Mouse (Mus musculus): Measurements from ENCODE around the gene Arhgef15.
"Not testable (repeated sequence)": the region's sequence is repeated elsewhere in the genome, so short reads cannot be mapped to it uniquely, and the experiment has no call there.

The Arhgef15 gene

DNA sequence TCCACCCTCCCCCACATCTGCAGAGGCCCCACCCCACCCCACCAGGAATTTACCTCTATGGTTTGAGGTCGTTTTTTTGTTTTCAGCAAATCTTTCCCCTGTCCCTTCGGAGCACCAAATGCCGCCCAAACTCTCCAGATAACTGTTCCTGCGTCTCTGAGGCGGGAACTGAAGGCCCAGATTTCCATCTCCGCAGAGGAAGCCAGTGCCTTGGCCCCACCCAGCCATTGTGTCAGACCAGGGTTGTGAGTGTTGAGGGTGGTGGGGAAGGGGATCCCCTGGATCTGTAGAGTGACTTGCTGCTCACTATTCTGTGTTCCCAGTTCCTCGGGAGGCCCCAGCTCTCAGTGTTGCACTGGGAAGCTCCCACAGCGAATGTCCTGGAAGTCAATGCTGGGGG lies at the start of gene Arhgef15:
Gene Arhgef15, minus strand, starts transcription at position 173 of the 400 bp plus-strand sequence.
- no peak for DNase-seq (ENCODE audit: extremely low read depth, low read depth)

DNA sequence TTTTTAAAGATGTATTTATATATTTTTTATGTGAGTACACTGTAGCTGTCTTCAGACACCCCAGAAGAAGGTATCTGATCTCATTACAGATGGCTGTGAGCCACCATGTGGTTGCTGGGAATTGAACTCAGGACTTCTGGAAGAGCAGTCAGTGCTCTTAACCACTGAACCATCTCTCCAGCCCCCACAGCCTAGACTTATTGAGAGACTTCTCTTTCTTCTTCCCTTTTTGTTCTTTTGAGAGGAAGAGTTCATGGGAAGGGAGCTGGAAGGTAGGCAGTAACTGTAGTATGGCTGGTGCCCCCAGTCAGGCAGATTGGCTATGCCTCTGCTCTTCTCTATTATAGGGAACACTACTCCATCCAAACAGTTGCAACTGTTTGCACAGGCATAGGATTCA lies 49.3 kb upstream of the Arhgef15 start:
- DNase-seq (ENCODE audit: extremely low read depth, low read depth): not testable (repeated sequence)

GRCm38 (mm10) chr11:69005193-69005592 lies 47.9 kb upstream of the Arhgef15 start:
- no peak for DNase-seq (ENCODE audit: extremely low read depth, low read depth)

GRCm38 (mm10) chr11:69003592-69003991 lies 46.3 kb upstream of the Arhgef15 start:
- DNase-seq (ENCODE audit: extremely low read depth, low read depth): no peak

DNA sequence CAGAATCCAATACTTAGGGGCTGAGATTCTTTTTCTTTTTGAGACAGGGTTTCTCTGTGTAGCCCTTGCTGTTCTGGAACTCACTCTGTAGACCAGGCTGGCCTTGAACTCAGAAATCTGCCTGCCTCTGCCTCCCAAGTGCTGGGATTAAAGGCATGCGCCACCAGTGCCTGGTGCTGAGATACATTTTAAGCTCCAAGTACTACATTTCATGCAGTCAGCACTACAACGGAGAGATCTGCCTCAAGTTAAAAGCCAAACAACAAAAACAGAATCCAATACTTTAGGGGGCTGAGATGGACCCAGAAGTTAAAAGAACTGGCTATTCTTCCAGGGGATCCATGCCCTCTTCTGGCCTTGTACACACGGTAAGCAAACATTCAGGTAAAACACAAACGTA lies 45.5 kb upstream of the Arhgef15 start:
- not testable (repeated sequence) for DNase-seq (ENCODE audit: extremely low read depth, low read depth)

- no peak for DNase-seq (ENCODE audit: extremely low read depth, low read depth)
Measured at GRCm38 (mm10) chr11:68997080-68997479, 39.8 kb upstream of the Arhgef15 start.

DNA sequence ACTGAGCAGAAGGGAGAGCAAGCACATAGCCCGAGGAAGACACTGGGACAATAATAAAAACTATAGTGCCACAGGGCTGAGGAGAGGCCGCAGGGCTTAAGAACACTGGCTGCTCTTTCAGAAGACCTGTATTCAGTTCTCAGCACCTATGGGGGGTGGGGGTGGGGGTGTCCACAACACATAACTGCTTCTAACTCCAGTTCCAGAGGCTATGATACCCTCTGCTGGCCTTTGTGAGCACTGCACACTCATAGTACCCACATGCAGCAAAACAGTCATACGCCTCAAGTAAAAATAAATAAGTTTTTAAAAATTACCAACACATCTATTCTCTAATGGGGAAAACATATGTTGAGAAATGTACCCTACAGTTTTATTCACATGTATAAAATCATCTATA lies 37.1 kb upstream of the Arhgef15 start:
- no peak for DNase-seq (ENCODE audit: extremely low read depth, low read depth)

GRCm38 (mm10) chr11:68993122-68993521 lies 35.8 kb upstream of the Arhgef15 start:
- DNase-seq (ENCODE audit: extremely low read depth, low read depth): no peak

- no peak for DNase-seq (ENCODE audit: extremely low read depth, low read depth)
Measured at GRCm38 (mm10) chr11:68988341-68988740, 31.1 kb upstream of the Arhgef15 start.

DNA sequence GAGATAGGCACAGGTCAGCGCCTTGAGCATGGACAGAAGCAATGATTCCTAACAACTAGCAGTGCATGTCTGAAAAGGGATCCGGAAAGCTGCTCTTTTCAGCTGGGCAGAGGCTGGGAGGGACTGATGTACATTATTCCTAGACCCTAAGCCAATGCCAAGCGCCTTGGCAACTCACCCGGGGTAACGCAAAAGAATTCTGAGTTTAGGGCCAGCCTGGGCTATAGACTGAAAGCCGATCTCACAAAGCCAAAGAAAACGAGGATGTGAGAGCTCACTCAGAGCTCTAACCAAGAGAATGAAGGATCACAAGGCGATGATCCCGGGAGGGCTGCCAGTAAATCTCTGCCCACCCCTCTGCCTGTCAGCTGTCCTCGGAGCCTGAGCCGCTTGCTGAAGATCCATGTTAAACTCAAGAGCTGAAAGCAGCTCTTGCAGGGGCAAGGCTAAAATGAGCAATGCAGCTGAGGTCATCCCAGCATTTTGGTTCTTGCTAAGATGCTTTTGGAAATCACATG lies 30.1 kb upstream of the Arhgef15 start:
- DNase-seq (ENCODE audit: extremely low read depth, low read depth): no peak

DNA sequence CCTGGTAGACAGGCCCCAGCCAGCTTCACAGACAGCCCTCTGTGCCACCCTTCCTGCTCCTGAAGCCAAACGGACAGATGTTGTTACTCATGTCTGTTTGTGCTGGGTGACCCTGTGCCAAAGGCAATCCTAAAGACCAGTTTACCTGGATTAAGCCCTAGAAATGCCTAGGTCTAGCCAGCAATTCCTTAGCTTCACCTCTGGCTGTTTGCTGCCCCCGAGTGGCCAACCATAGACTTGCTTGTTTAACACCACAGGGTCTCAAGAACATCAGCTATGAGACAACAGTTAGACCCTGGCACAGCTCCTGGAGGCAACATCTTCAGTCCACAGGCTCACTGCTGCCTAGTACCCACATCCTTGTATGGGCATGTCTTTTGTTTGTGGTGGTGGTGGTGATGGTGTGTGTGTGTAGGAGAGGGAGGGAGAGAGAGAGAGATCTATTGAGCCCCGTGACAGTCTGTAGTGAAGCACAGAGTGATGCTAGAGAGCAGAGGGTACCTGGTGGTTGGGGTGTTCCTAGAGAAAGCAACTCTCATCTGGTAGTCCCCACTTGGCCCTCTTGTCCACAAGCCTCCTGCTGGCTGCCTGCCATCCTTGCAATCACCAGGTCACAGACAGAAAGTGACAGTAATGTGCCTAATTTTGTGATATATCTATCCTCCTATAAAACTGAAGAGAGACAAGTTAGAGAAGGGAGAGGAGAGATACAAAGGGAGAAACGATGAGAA lies 25.5 kb upstream of the Arhgef15 start:
- no peak for DNase-seq (ENCODE audit: extremely low read depth, low read depth)

DNA sequence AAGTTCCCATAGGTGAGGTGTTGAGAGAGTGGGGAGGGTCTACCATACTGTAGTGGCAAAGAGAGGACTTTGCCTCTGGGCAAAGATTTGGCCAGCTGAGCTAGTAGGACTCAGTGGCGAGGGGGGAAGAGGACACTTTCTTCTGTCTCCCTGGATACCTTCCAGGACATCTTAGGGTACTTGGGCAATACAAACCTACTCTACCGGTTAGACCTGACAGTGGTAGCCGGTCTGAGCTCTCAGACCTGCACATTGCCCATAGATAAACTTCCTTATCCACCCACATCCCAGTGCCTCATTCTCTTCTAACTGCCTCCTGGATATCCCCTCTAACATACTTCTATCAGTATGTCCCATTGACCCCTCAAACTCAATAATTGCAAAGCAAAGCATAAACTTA lies 23.6 kb upstream of the Arhgef15 start:
- no peak for DNase-seq (ENCODE audit: extremely low read depth, low read depth)

- DNase-seq (ENCODE audit: extremely low read depth, low read depth): peak; percentile 75
Measured at GRCm38 (mm10) chr11:68979320-68979733, 22.0 kb upstream of the Arhgef15 start.

- DNase-seq (ENCODE audit: extremely low read depth, low read depth): no peak
Measured at GRCm38 (mm10) chr11:68975601-68976000, 18.3 kb upstream of the Arhgef15 start.

DNA sequence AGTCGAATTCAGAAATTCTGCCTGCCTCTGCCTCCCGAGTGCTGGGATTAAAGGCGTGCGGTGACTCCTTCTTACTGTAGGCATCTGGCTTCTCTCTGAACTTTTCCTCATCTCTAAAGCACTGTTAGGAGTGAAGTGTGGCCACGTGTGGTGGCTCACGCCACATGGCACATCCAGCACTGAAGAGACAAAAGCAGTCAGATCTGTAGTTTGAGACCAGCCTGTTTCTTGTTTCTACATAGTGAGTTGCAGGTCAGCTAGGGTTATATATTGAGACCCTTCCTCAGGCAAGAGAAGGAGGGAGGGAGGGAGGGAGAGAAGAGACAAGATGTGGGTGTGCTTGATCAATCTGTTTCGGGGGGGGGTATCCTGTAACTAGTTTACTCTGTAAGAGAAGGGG lies 17.8 kb upstream of the Arhgef15 start, which contains the start of gene Rangrf:
Gene Rangrf, minus strand, starts transcription at position 101 of the 400 bp plus-strand sequence.
- DNase-seq (ENCODE audit: extremely low read depth, low read depth): no peak

DNA sequence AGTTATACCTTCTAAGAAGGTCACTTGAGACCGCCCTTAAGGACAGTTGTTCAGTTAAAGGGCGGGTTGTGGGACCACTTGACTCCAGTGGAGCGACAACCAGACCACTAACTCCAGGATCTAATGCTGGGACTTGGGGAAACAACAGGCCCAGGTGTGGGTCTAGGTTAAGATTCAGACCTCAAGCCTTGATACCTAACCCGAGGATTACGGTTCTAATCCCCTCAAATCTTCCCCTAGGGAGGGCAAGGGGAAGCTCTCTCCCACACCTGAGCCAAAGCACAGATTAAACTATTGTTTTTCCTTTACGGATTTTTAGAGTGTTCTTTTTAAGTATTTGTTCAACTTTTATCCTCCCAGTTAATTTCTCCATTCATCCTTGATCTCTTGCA lies 16.8 kb upstream of the Arhgef15 start:
- DNase-seq (ENCODE audit: extremely low read depth, low read depth): no peak

GRCm38 (mm10) chr11:68973250-68974058 lies 16.2 kb upstream of the Arhgef15 start:
- peak; percentile 85 for DNase-seq (ENCODE audit: extremely low read depth, low read depth)

GRCm38 (mm10) chr11:68970232-68970631 lies 13.0 kb upstream of the Arhgef15 start:
- DNase-seq (ENCODE audit: extremely low read depth, low read depth): no peak

DNA sequence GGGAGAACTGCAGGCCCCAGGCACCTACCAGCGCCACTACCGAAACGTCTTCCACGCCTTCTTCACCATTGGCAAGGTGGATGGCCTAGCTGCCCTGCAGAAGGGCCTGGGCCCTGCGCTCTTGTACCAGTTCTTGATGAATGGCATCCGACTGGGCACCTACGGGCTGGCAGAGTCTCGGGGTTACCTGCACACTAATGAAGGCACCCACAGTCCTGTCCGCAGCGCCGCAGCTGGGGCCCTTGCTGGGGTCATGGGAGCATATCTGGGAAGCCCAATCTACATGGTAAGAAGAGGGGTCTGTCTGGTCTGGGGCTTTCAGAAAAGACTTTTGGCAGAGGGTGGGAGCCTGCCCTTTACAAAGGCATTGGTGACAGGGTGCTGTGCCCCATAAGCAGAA lies 11.5 kb upstream of the Arhgef15 start:
- no peak for DNase-seq (ENCODE audit: extremely low read depth, low read depth)

- DNase-seq (ENCODE audit: extremely low read depth, low read depth): peak; percentile 73
Measured at GRCm38 (mm10) chr11:68967337-68968282, 10.3 kb upstream of the Arhgef15 start, which contains the start of gene Slc25a35. TSS of gene Slc25a35 (plus strand) at chr11:68968131.

DNA sequence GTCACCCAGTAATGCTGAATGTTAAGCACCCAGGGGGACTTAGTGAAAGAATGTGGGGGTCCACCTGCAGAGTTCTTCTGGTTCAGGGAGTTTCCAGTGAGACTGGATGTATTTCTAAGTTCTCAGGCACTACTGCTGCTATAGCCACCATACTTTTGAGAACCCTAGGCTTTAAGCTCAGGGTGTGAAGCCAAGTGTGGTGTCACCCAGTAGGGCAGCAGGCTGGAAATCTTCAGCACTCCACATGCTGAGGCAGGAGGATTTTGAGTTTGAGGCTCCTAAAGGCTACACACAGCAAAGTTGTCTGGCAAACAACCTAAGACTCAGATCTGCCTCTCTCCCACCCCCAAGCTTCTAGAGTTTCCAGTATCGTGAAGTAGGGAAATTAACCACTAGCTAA lies 9.3 kb upstream of the Arhgef15 start:
- DNase-seq (ENCODE audit: extremely low read depth, low read depth): no peak
